Mouse (Mus musculus) monocyte, adult 2 months (primary cell): ENCODE results near the gene Sla2.
"Not testable (repeated sequence)": the region's sequence is repeated elsewhere in the genome, so short reads cannot be mapped to it uniquely, and the experiment has no call there.

ENCODE experiments used
- DNase-seq, 2 experiments: peaks; one replicate each; pipeline ENCODE4 v3.0.0; 2022; ENCODE audit warnings: low spot score in 2 of 2, low read depth in 1 of 2

Gene Sla2

GRCm38 (mm10) chr2:156901883-156902282, 14.9 kb upstream of the Sla2 start:
- no peak for DNase-seq

GRCm38 (mm10) chr2:156901344-156901743, 14.4 kb upstream of the Sla2 start:
- DNase-seq: no peak

- DNase-seq: no peak
Observed at GRCm38 (mm10) chr2:156899184-156899583, 12.2 kb upstream of the Sla2 start.

GRCm38 (mm10) chr2:156898374-156898773, 11.4 kb upstream of the Sla2 start:
- DNase-seq: no peak

- no peak for DNase-seq
Observed at GRCm38 (mm10) chr2:156897034-156897433, 10.0 kb upstream of the Sla2 start.

GRCm38 (mm10) chr2:156896384-156896914, 9.5 kb upstream of the Sla2 start:
- DNase-seq: no peak

- no peak for DNase-seq
Observed at GRCm38 (mm10) chr2:156894496-156895265, 7.7 kb upstream of the Sla2 start.

- no peak for DNase-seq
Observed at GRCm38 (mm10) chr2:156892821-156893220, 5.8 kb upstream of the Sla2 start.

GRCm38 (mm10) chr2:156892240-156892639, 5.2 kb upstream of the Sla2 start:
- no peak for DNase-seq

- no peak for DNase-seq
Observed at GRCm38 (mm10) chr2:156888490-156888889, 1.5 kb upstream of the Sla2 start.

- no peak for DNase-seq
Observed at GRCm38 (mm10) chr2:156886084-156886631, 834 bp downstream of the Sla2 start.

GRCm38 (mm10) chr2:156885666-156886065, 1.3 kb downstream of the Sla2 start:
- not testable (repeated sequence) for DNase-seq

- no peak for DNase-seq
Observed at GRCm38 (mm10) chr2:156884396-156885211, 2.4 kb downstream of the Sla2 start.

- DNase-seq: no peak
Observed at GRCm38 (mm10) chr2:156882431-156883001, 4.5 kb downstream of the Sla2 start.

- DNase-seq: no peak
Observed at GRCm38 (mm10) chr2:156879541-156879940, 7.5 kb downstream of the Sla2 start.

GRCm38 (mm10) chr2:156877726-156878125, 9.3 kb downstream of the Sla2 start:
- no peak for DNase-seq

GRCm38 (mm10) chr2:156874760-156875510, 12.1 kb downstream of the Sla2 start:
- no peak for DNase-seq

- DNase-seq: no peak
Observed at GRCm38 (mm10) chr2:156874047-156874759, 12.8 kb downstream of the Sla2 start.

GRCm38 (mm10) chr2:156873629-156874028, 13.4 kb downstream of the Sla2 start:
- no peak for DNase-seq

- no peak for DNase-seq
Observed at GRCm38 (mm10) chr2:156870519-156870918, 16.5 kb downstream of the Sla2 start.
